Mouse (Mus musculus) forebrain, embryonic 10.5 days (tissue): Measurements from ENCODE around the gene Hjurp. TPM values are rescaled to one million over a fixed set of nuclear protein-coding genes. Genes with fewer than 3 reads are reported as not detected.
A peak's percentile ranks its signal among the peaks of the same experiment; 100 is the strongest.

ENCODE experiments used
- DNase-seq: peaks from one replicate; pipeline ENCODE4 v3.0.0-alpha.2; 2017; ENCODE audit warnings: low spot score; ENCODE audit errors: extremely low spot score
- H3K27ac ChIP-seq: fragments of 300-500 bp; sonication (generic); 2 replicates; pipeline ENCODE4 v1.5.1; 2016; ENCODE audit warnings: mild to moderate bottlenecking
- H3K27me3 ChIP-seq: fragments of 300-500 bp; sonication (generic); 2 replicates; pipeline ENCODE4 v1.6.1; 2016; ENCODE audit warnings: mild to moderate bottlenecking; ENCODE audit not compliant: poor library complexity, severe bottlenecking
- H3K36me3 ChIP-seq: fragments of 300-500 bp; sonication (generic); replicated peaks from 2 replicates; pipeline ENCODE4 v1.6.1; 2016; ENCODE audit warnings: mild to moderate bottlenecking, moderate library complexity
- H3K4me1 ChIP-seq: fragments of 300-500 bp; sonication (generic); 2 replicates; pipeline ENCODE4 v1.6.1; 2016
- H3K4me3 ChIP-seq: fragments of 300-500 bp; sonication (generic); 2 replicates; pipeline ENCODE4 v1.5.1; 2016; ENCODE audit warnings: mild to moderate bottlenecking, moderate library complexity
- H3K9me3 ChIP-seq: fragments of 300-500 bp; sonication (generic); 2 replicates; pipeline ENCODE4 v1.6.1; 2016; ENCODE audit warnings: mild to moderate bottlenecking, moderate library complexity
- WGBS: fragments of 180-500 bp; shearing (Covaris S2); methylation state at CpG from one replicate; pipeline ENCODE4 v1.1.7; 2016; 5-methylcytosine and 5-hydroxymethylcytosine counted together
- polyA plus RNA-seq: library from polyadenylated mRNA; unstranded; fragments of >200 nt; fragmentation: Nextera tagmentation; extraction: Ambion mirVana; gene quantifications from 2 replicates; pipeline ENCODE4 v1.2.1, GENCODE M21; 2016

Hjurp gene
- polyA plus RNA-seq: 223 and 224 TPM in 2 replicates

DNA sequence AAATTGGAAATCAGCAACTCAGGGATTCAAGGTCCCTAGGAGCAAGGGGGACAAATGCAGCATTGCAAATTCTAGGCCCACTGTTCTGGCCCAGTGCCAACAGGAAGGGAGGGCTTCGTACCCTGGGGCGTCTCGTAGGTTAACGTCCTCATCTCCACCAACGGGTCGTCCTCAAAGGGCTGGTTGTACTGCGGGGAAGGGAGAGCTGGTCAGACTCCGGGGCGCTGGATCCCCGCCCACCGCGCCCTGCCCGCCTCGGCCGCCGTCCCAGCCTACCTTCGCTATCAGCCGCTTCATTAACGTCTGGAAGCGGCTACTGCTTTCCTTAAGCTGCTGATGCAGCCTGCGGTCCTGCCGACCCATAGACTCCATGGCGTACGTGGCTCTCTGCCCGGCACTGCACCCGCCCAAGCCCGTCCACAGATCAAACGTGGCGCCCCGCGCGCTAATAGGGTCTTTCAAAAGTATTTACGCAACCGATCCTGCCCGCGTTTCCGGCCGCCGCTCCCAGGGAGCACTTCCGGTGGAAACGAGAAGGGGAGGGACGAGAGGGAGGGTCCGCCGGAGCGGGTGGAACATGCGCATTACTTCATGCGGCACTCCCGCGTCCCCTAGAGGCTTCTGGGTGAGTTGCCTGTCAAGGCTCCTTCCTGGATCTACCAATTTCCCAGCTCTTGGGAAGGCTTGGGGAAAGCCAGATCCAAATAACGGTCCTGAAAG is at the start of gene Hjurp, which contains the start of gene Trpm8:
TSS of gene Hjurp (minus strand) at position 536 of the 720 bp plus-strand sequence.
TSS of gene Trpm8 (plus strand) at position 564 of the 720 bp plus-strand sequence.
- DNase-seq: peak; percentile 100
- WGBS: 2% methylated on average over 50 of the region's 50 CpGs
- H3K27ac ChIP-seq: peak within 1 kb of the TSS; percentile 88

DNA sequence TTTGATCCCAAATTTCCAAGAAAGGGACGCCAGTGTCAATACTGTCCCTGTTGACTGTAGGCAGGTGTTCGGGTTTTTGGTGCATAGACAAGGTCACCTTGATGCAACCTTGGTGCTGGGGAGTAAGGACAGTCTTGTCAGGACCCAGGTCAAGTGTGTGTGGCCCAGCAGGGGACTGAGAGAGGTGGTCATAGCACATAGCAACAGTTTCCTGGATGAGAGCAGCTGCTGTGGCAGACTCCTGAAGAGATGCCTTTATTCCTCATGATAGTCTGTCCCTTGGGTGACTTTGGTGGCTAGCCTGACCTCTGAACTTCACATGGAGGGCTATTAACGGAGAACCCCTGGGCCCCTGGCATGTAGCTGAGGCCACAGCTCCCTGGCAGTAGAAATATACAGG is 45.7 kb upstream of the Hjurp start:
- Histone ChIP-seq H3K4me1 (no peaks in the 10 kb centered on the region), H3K4me3 (no peak overlapping the region), H3K27me3 (no peaks in the 10 kb centered on the region), H3K9me3 (no peaks in the 10 kb centered on the region), H3K27ac (no peak overlapping the region), H3K36me3 (no peaks in the 10 kb centered on the region)
- no peak for DNase-seq
- 82% methylated on average over 3 of the region's 3 CpGs for WGBS

More for the DNA sequence above, at the start of gene Hjurp, which contains the start of gene Trpm8:
- H3K4me3 ChIP-seq: peak within 1 kb of the TSS; percentile 53
- peaks cover 19% of the 10 kb centered on the region for H3K4me1 ChIP-seq
- peaks cover 40% of the 10 kb centered on the region for H3K36me3 ChIP-seq
- no peaks in the 10 kb centered on the region for H3K27me3 ChIP-seq
- peaks cover 59% of the 10 kb centered on the region for H3K9me3 ChIP-seq

DNA sequence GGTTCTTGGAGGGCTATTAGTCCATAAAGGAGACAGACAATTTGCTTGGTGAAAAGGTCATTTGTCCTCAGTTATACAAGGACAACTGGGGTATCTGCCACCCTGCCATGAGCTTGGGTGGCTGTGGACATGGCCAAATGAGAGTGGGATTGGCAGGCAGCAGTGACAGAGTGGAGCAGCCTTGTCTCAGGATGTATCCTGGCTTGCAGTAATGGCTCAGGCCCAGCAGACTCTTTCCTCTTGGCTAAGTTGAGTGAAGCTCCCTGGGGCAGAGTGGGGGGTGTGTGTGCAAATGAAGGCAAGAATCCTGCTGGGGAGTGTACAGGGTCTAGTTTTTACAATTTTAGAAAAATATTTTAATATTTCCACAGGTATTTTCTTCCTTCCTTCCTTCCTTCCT is 44.7 kb upstream of the Hjurp start:
- Histone ChIP-seq H3K36me3 (no peaks in the 10 kb centered on the region), H3K27me3 (no peaks in the 10 kb centered on the region), H3K4me3 (no peak overlapping the region), H3K4me1 (no peaks in the 10 kb centered on the region), H3K9me3 (no peaks in the 10 kb centered on the region), H3K27ac (no peak overlapping the region)
- no peak for DNase-seq

DNA sequence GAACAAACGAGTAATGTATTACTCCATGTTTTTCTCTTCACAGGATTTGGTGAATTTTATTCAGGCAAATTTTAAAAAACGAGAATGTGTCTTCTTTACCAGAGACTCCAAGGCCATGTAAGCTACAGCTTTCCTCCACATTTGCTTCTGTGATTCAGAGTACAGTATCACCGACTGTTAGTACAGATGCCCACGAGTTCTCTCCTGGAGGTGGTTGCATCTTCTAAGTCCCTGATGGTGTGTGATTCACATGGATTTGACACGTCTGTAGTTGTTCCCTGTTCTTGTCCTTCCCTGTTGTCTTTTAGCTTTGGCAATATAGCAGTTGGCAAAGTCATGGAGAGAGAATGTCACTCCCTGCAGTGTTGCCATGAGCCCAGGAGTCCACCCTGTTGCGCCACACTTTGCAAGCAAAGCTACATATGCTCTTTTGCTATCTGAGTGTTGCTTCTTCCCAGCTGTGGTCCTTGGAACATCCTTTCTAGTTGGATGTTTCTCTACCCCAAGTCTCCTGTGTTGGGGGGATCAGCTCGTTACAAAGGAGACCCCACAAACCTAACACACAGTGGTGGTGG is 43.5 kb upstream of the Hjurp start:
- Histone ChIP-seq H3K4me1 (no peaks in the 10 kb centered on the region), H3K9me3 (no peaks in the 10 kb centered on the region), H3K36me3 (no peaks in the 10 kb centered on the region), H3K4me3 (no peak overlapping the region), H3K27me3 (no peaks in the 10 kb centered on the region), H3K27ac (no peak overlapping the region)
- DNase-seq: no peak
- 83% methylated on average over 7 of the region's 7 CpGs for WGBS

DNA sequence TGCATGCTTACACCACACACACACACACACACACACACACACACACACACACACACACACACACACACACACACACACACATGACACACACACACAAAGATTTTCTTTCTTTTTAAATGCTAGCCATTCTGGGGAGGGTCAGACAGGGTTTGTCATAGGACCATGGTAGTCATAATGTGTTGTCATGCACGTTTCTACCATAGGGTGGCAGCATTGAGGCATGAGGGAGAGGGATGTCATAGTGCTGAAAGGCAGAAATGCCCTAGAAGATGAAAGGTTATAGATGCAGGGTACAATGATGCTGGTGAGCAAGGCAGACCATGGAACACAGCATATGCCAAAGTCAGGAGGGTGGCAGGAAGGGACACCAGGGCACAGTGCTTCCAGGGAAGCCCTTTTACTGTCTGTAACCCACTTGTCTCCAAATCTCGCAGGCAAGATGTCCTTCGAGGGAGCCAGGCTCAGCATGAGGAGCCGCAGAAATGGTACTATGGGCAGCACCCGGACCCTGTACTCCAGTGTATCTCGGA is 41.2 kb upstream of the Hjurp start:
- Histone ChIP-seq H3K4me3 (no peak overlapping the region), H3K36me3 (no peaks in the 10 kb centered on the region), H3K27ac (no peak overlapping the region), H3K27me3 (no peaks in the 10 kb centered on the region), H3K4me1 (no peaks in the 10 kb centered on the region), H3K9me3 (no peaks in the 10 kb centered on the region)
- 78% methylated on average over 6 of the region's 6 CpGs for WGBS
- no peak for DNase-seq

DNA sequence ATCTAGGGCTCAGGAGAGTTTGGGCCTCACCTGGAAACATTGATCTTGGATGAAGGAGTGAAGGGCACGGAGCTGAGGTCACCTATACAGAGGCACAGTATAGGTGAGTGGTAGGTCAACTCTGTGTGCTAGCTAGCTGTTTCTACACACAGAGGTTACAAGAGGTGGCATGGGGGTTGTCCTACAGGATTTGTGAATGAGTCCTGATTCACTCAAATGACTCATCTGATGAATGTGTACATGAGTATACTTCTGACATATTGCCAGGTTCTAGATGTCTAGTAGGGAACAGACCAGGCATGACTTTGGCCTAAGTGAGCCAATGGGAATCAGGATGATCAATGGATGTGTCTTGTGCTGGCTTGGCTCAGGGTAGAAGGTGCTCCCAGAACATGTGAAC is 39.8 kb upstream of the Hjurp start:
- H3K4me3 ChIP-seq: no peak overlapping the region
- WGBS: 91% methylated on average over 1 of the region's 1 CpGs
- no peaks in the 10 kb centered on the region for H3K4me1 ChIP-seq
- H3K27ac ChIP-seq: no peak overlapping the region
- H3K27me3 ChIP-seq: no peaks in the 10 kb centered on the region
- no peaks in the 10 kb centered on the region for H3K9me3 ChIP-seq
- no peak for DNase-seq
- no peaks in the 10 kb centered on the region for H3K36me3 ChIP-seq

DNA sequence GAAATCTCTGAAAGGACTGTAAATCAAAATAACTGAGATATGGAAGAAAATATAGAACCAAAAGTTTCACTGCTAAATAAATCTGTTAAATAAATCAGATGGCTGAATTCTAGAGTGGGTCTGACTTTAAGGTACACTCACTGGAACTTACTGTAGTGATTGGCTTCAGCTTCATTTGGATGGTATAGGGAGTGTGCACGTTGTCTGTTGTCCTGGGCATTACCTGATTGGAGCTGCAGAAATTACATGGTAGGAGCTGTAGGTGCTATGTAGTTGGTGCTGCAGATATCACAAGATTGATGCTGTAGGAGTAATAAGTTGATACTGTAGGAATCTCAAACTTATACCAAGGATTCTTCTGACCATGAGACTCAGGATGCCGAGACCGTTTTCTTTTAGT is 32.9 kb upstream of the Hjurp start:
- no peaks in the 10 kb centered on the region for H3K27me3 ChIP-seq
- H3K27ac ChIP-seq: no peak overlapping the region
- no peak for DNase-seq
- H3K9me3 ChIP-seq: peaks cover 53% of the 10 kb centered on the region
- 67% methylated on average over 3 of the region's 3 CpGs for WGBS
- H3K4me1 ChIP-seq: no peaks in the 10 kb centered on the region
- H3K4me3 ChIP-seq: no peak overlapping the region
- no peaks in the 10 kb centered on the region for H3K36me3 ChIP-seq

DNA sequence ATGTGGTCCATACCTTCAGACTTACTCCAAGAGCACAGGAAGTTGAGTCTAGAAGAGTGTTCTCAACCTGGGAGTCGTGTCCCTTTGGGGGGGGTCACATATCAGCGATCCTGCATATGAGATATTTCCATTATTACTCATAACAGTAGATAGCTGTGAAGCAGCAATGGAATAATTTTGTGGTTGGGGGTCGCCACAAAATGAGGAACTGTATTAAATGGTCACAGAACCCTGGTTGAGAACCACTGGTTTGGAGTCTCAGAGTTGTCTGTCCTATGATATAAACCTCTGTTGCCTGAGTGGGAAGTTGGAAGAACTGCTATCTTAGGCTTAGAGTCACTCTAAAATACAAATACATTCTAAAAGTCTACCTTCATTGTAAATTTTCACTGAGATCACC is 32.5 kb upstream of the Hjurp start:
- H3K27ac ChIP-seq: no peak overlapping the region
- 54% methylated on average over 3 of the region's 3 CpGs for WGBS
- H3K27me3 ChIP-seq: no peaks in the 10 kb centered on the region
- H3K4me1 ChIP-seq: no peaks in the 10 kb centered on the region
- DNase-seq: no peak
- peaks cover 58% of the 10 kb centered on the region for H3K9me3 ChIP-seq
- H3K4me3 ChIP-seq: no peak overlapping the region
- H3K36me3 ChIP-seq: no peaks in the 10 kb centered on the region

DNA sequence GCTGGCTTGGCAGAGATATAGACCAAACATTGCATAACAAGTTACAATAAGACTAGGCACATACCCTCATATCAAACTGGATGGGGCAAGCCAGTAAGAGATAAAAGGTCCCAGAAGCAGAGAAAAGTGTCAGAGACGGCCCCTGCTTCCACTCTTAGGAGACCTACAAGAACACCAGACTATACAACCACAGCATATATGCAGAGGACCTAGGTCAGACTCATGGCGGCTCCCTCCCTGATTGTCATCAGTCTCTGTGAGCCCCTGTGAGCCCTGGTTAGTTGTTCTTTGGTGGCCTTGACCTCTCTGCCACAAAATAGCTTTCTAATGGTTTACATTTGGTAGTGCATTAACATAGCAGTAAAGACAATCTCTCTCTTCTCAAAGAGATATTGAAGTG is 31.6 kb upstream of the Hjurp start:
- Histone ChIP-seq H3K4me1 (no peaks in the 10 kb centered on the region), H3K9me3 (peaks cover 67% of the 10 kb centered on the region), H3K36me3 (no peaks in the 10 kb centered on the region), H3K4me3 (no peak overlapping the region), H3K27me3 (no peaks in the 10 kb centered on the region), H3K27ac (no peak overlapping the region)
- 53% methylated on average over 2 of the region's 2 CpGs for WGBS
- DNase-seq: no peak

DNA sequence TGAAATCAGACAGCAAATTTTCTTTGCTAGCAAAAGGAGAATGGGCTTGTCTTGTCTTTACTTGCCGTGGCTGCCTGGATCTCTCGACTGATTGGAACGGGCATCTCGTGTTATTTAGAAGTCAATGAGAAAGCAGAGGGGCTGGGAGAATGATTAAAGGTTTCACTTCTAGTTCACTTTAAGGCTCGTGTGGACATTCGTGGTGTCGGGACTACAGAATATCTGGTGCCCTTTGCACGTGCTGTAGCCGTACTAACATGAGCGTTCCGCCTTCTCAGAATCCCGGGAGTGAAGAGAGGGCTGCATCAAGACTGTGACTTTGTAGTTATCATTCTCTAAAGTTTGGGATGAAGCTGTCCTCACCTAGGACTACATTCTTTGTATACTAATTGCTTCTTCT is 29.7 kb upstream of the Hjurp start:
- no peak for DNase-seq
- Histone ChIP-seq H3K4me3 (no peak overlapping the region), H3K4me1 (no peaks in the 10 kb centered on the region), H3K27ac (no peak overlapping the region), H3K36me3 (no peaks in the 10 kb centered on the region), H3K9me3 (peaks cover 83% of the 10 kb centered on the region), H3K27me3 (no peaks in the 10 kb centered on the region)
- WGBS: 68% methylated on average over 12 of the region's 12 CpGs

DNA sequence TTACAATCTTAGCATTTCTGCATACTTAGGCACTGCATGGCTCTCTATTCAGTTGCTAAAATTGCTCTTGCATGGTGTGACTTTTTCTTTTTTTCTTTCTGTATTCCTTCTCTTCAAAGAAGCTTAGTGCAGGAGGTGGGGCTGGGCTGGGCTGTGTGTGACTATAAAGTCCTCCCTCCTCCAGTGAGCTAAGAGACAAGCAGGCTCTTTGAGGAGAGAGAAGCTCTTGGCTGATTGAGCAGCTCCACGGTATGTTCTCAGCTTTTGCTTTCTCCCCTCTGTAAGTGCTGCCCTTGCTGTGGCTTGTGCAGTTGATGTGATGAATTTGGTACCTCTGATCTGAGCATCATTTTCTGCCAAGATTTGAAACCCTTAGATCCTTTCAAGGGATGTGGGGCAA is 29.1 kb upstream of the Hjurp start:
- 73% methylated on average over 1 of the region's 1 CpGs for WGBS
- H3K27ac ChIP-seq: no peak overlapping the region

DNA sequence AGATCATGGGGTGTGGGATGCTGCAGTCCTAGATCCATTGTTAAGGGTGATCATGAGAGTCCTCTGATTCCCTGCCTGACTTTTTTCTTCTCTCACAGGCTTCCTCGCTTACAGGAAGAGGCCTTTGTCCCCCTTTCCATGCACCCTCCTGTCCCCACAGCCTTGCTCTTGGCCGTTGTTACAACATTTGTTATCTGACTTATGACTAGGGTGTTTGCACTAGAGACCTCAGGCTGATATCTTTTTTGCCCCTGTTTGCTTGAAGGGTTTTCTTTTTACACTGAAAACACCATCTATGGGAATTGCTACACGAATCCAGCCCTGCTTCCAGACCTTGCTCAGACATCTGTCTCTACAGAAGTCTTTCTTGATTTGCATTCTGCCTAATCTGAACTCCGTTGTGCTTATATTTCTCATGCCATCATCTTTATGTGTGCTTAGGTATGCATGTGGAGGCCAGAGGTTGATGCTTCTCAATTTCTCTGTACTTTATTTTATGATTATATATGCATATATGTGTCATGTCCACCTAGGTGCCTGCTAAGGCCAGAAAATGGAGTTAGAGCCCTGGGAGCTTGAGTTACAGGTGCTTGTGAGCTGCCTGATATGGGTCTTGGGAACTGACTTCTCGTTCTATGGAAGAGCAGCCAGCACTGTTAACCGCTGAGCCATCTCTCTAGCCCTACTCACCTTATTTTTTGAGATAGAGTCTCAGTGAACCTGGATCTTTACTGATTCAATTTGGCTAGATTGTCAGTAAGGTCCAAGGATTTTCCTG is 27.8 kb upstream of the Hjurp start:
- Histone ChIP-seq H3K4me3 (no peak overlapping the region), H3K9me3 (peaks cover 98% of the 10 kb centered on the region), H3K27me3 (no peaks in the 10 kb centered on the region), H3K36me3 (no peaks in the 10 kb centered on the region), H3K4me1 (no peaks in the 10 kb centered on the region), H3K27ac (no peak overlapping the region)
- DNase-seq: no peak
- 57% methylated on average over 6 of the region's 6 CpGs for WGBS

More for the DNA sequence above, 29.1 kb upstream of the Hjurp start:
- no peaks in the 10 kb centered on the region for H3K36me3 ChIP-seq
- H3K27me3 ChIP-seq: no peaks in the 10 kb centered on the region
- H3K9me3 ChIP-seq: peaks cover 89% of the 10 kb centered on the region
- peak; percentile 30 for DNase-seq
- no peaks in the 10 kb centered on the region for H3K4me1 ChIP-seq
- no peak overlapping the region for H3K4me3 ChIP-seq
